Mouse (Mus musculus): Measurements from ENCODE around the gene Zfhx3.

DNA sequence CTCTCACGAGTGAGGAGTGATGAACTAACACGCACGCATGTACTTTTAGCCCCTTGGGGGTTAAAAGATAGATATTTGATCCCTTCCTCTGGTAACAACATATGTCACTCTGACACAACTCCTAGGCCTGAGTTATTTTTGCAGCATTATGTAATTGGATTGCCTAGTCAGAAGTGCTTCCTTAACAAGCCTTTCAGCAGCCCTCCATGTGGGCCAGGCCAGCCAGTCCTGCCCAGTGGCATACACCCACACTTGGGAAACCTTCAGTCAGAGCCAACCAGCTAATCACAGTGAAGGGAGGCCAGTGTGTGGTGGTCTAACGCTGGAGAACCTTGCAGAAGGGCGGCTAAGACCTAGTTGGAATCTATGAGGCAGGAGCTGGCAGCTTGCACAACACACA is 751.4 kb downstream of the Zfhx3 start:
- TF ChIP-seq POLR2A (IDR thresholded peaks at IDR 0.05; ENCODE audit: insufficient read depth, low read length) (no peak), EP300 (IDR thresholded peaks at IDR 0.05; ENCODE audit: insufficient read depth, low read depth, low read length) (no peak), CTCF (IDR thresholded peaks at IDR 0.05; ENCODE audit: low read depth, low read length) (no peak)
